Mouse (Mus musculus): Measurements from ENCODE around the gene Manbal.

DNA sequence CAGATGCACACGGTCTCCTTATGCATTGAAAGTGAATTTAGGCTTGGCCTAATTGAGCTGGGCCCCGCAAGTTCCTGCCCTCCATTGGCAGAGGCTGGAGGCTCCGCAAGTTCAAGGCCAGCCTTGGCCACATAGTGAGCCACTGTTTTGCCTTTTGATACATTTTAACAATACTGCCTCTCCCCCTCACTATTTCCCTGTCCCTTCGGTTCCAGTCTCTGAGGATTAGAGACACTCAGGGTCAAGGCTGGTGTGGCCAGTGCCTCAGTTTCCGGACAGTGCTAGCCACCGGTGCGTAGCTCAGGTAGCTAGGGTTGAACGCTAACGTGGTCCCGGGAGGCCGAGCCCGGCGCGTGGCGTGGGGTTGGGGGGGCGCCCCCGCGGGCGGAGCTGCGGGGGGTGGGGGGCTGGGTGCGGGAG is 56.3 kb downstream of the Manbal start:
- no peak for TF ChIP-seq CTCF (IDR thresholded peaks at IDR 0.05; ENCODE audit: low read depth, low read length)
- TF ChIP-seq POLR2A (IDR thresholded peaks at IDR 0.05; ENCODE audit: extremely low read depth, insufficient read depth, low read length), result no peak

All from liver, adult 2 months (tissue).